Mouse (Mus musculus): ENCODE measurements at regions not wholly inside any gene's neighbourhood (a gene's known extent, or its start where the extent isn't known, plus 50 kb on each side); places are given as distances from the start of the nearest gene placed in this dataset.

GRCm38 (mm10) chr9:50000497-50001404, 202.0 kb upstream of the Ncam1 start:
- WGBS: 52% methylated on average over 13 of the region's 13 CpGs
- Histone ChIP-seq H3K4me1 (peaks cover 13% of the 10 kb centered on the region), H3K36me3 (no peaks in the 10 kb centered on the region), H3K4me2 (no peak overlapping the region), H3K4me3 (replicated peaks) (no peak overlapping the region), H3K27me3 (replicated peaks) (no peaks in the 10 kb centered on the region), H3K9ac (replicated peaks) (no peak overlapping the region), H3K9me3 (replicated peaks) (0 out of 2 replicates have a peak, but pooled peaks cover 4% of the 10 kb centered on the region), H3K27ac (replicated peaks) (0 out of 2 replicates have a peak overlapping the region, but pooled peaks have one; percentile 54)
- ATAC-seq (ENCODE audit: low FRiP score): no peak

DNA sequence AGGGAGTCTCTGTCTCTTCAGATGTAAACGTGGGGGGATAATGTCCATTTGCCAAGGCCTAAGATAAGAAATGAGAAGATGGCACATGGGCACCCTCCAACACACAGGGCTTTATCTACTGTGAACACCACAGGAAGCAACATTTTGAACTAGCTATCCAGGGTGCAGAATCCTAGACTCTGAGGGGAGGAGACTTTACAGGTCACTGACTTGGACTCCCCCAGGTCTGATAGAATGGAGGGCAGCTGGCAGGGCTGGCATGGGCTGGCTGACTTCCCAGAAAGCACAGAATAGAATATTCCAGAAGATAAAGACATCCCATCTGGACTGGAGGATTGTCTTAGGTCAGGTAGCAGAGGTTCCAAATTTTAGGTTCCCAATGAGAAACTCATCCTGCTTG, 201.2 kb upstream of the Ncam1 start:
- H3K4me1 ChIP-seq: peaks cover 12% of the 10 kb centered on the region; the same call in 1 of the 2 replicates
- H3K36me3 ChIP-seq: no peaks in the 10 kb centered on the region
- no peak overlapping the region for H3K27ac ChIP-seq (replicated peaks)
- 79% methylated on average over 1 of the region's 1 CpGs for WGBS
- H3K4me2 ChIP-seq: no peak overlapping the region
- no peak overlapping the region for H3K9ac ChIP-seq (replicated peaks)
- no peak for ATAC-seq (ENCODE audit: low FRiP score)
- H3K4me3 ChIP-seq (replicated peaks): no peak overlapping the region
- H3K9me3 ChIP-seq (replicated peaks): 0 out of 2 replicates have a peak, but pooled peaks cover 6% of the 10 kb centered on the region
- no peaks in the 10 kb centered on the region for H3K27me3 ChIP-seq (replicated peaks)

DNA sequence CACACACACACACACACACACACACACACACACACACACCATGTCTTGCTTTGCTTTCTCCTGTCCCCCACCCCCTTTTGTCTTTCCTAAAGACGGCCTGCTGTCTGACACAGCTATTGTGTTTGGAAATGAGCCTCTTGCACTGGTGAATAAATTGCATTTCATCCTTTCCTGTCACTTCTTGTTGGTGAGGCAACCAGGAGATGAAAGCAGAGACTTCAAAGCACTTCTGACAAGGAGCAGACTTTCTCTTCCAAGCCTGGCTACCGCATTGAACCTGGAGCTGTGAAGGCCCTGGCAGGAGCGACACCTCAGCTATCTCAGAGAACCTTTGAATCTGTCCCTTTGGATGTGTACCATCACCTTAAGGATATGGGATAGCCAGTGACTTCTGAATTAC, 199.4 kb upstream of the Ncam1 start:
- Histone ChIP-seq H3K4me1 (peaks cover 12% of the 10 kb centered on the region; the same call in 1 of the 2 replicates), H3K9ac (replicated peaks) (no peak overlapping the region), H3K4me2 (no peak overlapping the region), H3K27me3 (replicated peaks) (no peaks in the 10 kb centered on the region), H3K36me3 (no peaks in the 10 kb centered on the region), H3K4me3 (replicated peaks) (no peak overlapping the region), H3K9me3 (replicated peaks) (0 out of 2 replicates have a peak, but pooled peaks cover 6% of the 10 kb centered on the region), H3K27ac (replicated peaks) (no peak overlapping the region)
- ATAC-seq (ENCODE audit: low FRiP score): no peak
- WGBS: 37% methylated on average over 3 of the region's 3 CpGs

- Histone ChIP-seq H3K4me3 (replicated peaks) (peak overlapping the region; percentile 5; the same call in 1 of the 2 replicates), H3K9me3 (replicated peaks) (no peaks in the 10 kb centered on the region), H3K27me3 (replicated peaks) (no peaks in the 10 kb centered on the region), H3K36me3 (no peaks in the 10 kb centered on the region), H3K27ac (replicated peaks) (peak overlapping the region; percentile 61), H3K4me1 (peaks cover 14% of the 10 kb centered on the region), H3K9ac (replicated peaks) (0 out of 2 replicates have a peak overlapping the region, but pooled peaks have one; percentile 17), H3K4me2 (peak overlapping the region; percentile 42)
- 32% methylated on average over 14 of the region's 14 CpGs for WGBS
- ATAC-seq (ENCODE audit: low FRiP score): peak; percentile 84
Measured at GRCm38 (mm10) chr9:49989464-49990271, 190.9 kb upstream of the Ncam1 start.

- no peak for ATAC-seq (ENCODE audit: low FRiP score)
- no peak overlapping the region for H3K27ac ChIP-seq (replicated peaks)
Measured at GRCm38 (mm10) chr9:49988064-49988463, 189.3 kb upstream of the Ncam1 start.

GRCm38 (mm10) chr9:49987481-49987880, 188.8 kb upstream of the Ncam1 start:
- Histone ChIP-seq H3K4me1 (peaks cover 14% of the 10 kb centered on the region), H3K4me3 (replicated peaks) (no peak overlapping the region), H3K9ac (replicated peaks) (no peak overlapping the region), H3K9me3 (replicated peaks) (no peaks in the 10 kb centered on the region), H3K4me2 (no peak overlapping the region), H3K36me3 (no peaks in the 10 kb centered on the region), H3K27ac (replicated peaks) (no peak overlapping the region), H3K27me3 (replicated peaks) (no peaks in the 10 kb centered on the region)
- ATAC-seq (ENCODE audit: low FRiP score): no peak

More at GRCm38 (mm10) chr9:49988064-49988463, 189.3 kb upstream of the Ncam1 start:
- H3K9ac ChIP-seq (replicated peaks): no peak overlapping the region
- peaks cover 14% of the 10 kb centered on the region for H3K4me1 ChIP-seq
- no peak overlapping the region for H3K4me3 ChIP-seq (replicated peaks)
- no peaks in the 10 kb centered on the region for H3K9me3 ChIP-seq (replicated peaks)
- WGBS: 45% methylated on average over 5 of the region's 5 CpGs
- no peak overlapping the region for H3K4me2 ChIP-seq
- no peaks in the 10 kb centered on the region for H3K27me3 ChIP-seq (replicated peaks)
- H3K36me3 ChIP-seq: no peaks in the 10 kb centered on the region

- WGBS: 47% methylated on average over 7 of the region's 7 CpGs
Measured at GRCm38 (mm10) chr9:49980344-49981207, 181.9 kb upstream of the Ncam1 start.

DNA sequence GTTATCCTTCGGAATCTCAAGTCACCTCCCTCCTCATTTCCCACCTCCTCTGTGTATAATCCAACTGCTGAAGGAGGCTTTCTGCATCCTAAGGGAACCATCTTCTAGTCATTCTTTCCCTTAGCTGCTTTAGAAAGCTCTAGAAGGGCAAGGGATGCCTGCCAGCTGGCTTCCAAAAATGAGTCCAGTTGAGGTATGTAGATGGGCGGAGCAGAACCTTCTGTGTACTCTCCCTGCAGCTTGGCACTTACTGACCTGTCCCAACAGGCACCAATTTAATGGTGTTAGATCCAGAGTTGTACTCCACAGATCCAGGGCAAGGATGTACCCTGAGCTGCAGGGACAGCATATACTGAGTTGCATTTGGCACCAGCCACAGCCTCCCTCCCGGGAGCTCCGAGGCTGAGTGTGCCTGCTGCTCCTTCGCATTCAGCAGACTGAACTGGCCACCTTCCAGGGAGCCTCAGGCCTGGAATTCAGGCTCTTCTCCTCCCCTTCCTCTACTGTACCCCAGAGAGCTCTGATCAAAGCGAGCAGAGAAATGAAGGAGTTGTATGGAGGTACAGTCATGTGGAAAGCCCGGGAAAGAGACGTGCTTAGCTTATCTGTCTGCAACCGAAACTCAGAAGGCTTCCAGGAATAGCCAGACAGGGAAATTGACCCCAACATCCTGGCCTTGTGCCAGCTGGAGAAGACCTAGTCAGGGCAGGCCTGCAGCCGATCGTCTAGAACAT, 177.4 kb upstream of the Ncam1 start:
- Histone ChIP-seq H3K9me3 (replicated peaks) (no peaks in the 10 kb centered on the region), H3K36me3 (no peaks in the 10 kb centered on the region), H3K4me3 (replicated peaks) (no peak overlapping the region), H3K27ac (replicated peaks) (peak overlapping the region; percentile 62), H3K4me1 (peaks cover 24% of the 10 kb centered on the region), H3K4me2 (peak overlapping the region; percentile 28), H3K9ac (replicated peaks) (no peak overlapping the region), H3K27me3 (replicated peaks) (no peaks in the 10 kb centered on the region)
- WGBS: 41% methylated on average over 11 of the region's 11 CpGs
- ATAC-seq (ENCODE audit: low FRiP score): peak; percentile 53; the same call in 1 of the 2 replicates

More at GRCm38 (mm10) chr9:49980344-49981207, 181.9 kb upstream of the Ncam1 start:
- Histone ChIP-seq H3K9ac (replicated peaks) (no peak overlapping the region), H3K36me3 (no peaks in the 10 kb centered on the region), H3K4me3 (replicated peaks) (no peak overlapping the region), H3K27me3 (replicated peaks) (no peaks in the 10 kb centered on the region), H3K9me3 (replicated peaks) (no peaks in the 10 kb centered on the region), H3K27ac (replicated peaks) (no peak overlapping the region; the same call in 1 of the 2 replicates), H3K4me2 (no peak overlapping the region), H3K4me1 (peaks cover 24% of the 10 kb centered on the region)
- ATAC-seq (ENCODE audit: low FRiP score): no peak; the same call in 1 of the 2 replicates

DNA sequence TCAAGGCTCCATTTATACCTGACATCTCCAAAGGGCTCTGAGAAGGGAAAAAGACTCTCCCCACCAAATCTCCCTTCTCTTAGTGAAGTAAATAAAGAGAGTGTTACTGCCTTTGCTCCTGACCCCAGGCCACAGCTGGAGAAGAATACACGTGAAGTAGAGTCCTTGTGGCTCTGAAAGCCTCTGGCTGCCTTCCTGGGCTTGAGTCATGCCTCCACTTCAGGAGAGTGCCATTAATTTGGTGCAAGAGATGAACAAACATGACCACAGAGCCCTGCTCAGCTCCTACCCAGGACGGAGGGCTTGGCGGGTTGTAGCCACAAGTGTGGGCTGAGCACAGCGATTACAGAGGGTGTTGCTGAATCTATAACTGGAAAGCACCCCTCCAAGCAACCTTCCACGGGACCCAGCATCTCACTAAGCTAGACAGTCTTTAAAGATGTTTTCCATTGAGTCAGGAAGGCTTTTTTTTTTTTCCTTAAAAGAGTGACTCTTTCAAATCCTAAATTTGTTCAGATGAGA, 175.3 kb upstream of the Ncam1 start:
- H3K4me3 ChIP-seq (replicated peaks): no peak overlapping the region
- H3K27ac ChIP-seq (replicated peaks): no peak overlapping the region
- WGBS: 85% methylated on average over 5 of the region's 5 CpGs
- no peaks in the 10 kb centered on the region for H3K36me3 ChIP-seq
- H3K9ac ChIP-seq (replicated peaks): no peak overlapping the region
- H3K4me2 ChIP-seq: no peak overlapping the region
- no peaks in the 10 kb centered on the region for H3K9me3 ChIP-seq (replicated peaks)
- ATAC-seq (ENCODE audit: low FRiP score): no peak
- H3K4me1 ChIP-seq: peaks cover 13% of the 10 kb centered on the region
- no peaks in the 10 kb centered on the region for H3K27me3 ChIP-seq (replicated peaks)

GRCm38 (mm10) chr9:49969429-49969828, 170.7 kb upstream of the Ncam1 start:
- 93% methylated on average over 6 of the region's 6 CpGs for WGBS
- no peaks in the 10 kb centered on the region for H3K27me3 ChIP-seq (replicated peaks)
- no peaks in the 10 kb centered on the region for H3K36me3 ChIP-seq
- no peaks in the 10 kb centered on the region for H3K4me1 ChIP-seq
- H3K9me3 ChIP-seq (replicated peaks): no peaks in the 10 kb centered on the region
- H3K4me3 ChIP-seq (replicated peaks): no peak overlapping the region
- no peak overlapping the region for H3K27ac ChIP-seq (replicated peaks)
- no peak overlapping the region for H3K9ac ChIP-seq (replicated peaks)
- no peak for ATAC-seq (ENCODE audit: low FRiP score)
- no peak overlapping the region for H3K4me2 ChIP-seq

All from neural tube, embryonic 15.5 days (tissue).